Mouse (Mus musculus) layer of hippocampus, postnatal 10 days (tissue): ENCODE data around the gene Mical2. TPM values are rescaled to one million over a fixed set of nuclear protein-coding genes. Genes with fewer than 3 reads are reported as not detected.

Experiments
- DNase-seq, 2 experiments: peaks; one replicate each; pipeline ENCODE4 v3.0.0; 2021; ENCODE audit warnings: low spot score in 2 of 2
- long read RNA-seq: library from polyadenylated mRNA; stranded (forward); transcript quantifications from one replicate; pipeline ENCODE4 v2.0.0, GENCODE M21; 2023
- total RNA-seq, 2 experiments: library from RNA; stranded (reverse); gene quantifications; 2 replicates each; pipeline ENCODE4 v1.2.3; 2021

Mical2 gene
- 100 to 1,000 TPM; 406 to 434 TPM for total RNA-seq
- long read RNA-seq, partial matches to known transcripts, result 18 of 70 reads
- long read RNA-seq, other reads (novel, unspliced or antisense), result 52 of 70 reads

DNA sequence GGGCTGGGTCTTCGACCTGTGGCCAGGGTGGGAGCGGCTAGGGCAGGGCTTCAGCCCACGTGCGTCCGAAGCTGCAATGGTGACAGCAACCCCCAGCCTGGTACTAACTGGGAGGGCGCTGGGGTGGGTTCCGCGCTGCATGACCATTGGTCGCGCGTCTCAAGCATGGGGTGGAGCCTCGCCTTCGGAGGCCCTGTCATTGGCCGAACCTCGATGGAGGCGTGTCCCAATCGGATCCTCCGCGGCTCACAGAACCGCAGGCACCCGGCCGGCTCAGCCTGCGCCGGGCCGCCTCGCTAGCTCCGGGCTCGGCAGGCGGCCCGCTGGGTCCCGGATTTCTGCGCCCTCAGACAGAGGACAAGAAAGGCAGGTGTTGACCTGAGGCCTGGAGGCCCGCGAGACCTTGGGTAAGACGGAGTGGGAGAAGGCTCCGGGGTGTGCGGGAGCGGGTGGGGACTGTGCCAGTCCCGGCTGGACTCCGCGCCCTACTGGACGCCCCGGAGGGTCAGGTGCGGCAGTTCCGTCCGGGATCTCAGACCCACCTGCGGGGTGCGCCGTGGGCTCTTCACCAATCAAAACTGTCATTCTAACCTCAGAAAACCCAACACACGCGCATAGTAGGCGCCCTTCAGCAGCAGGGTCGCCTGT is at the start of gene Mical2:
Gene Mical2 (plus strand): TSS at position 242 of the 648 bp plus-strand sequence.
- DNase-seq, result peak; percentile 84 to 89

DNA sequence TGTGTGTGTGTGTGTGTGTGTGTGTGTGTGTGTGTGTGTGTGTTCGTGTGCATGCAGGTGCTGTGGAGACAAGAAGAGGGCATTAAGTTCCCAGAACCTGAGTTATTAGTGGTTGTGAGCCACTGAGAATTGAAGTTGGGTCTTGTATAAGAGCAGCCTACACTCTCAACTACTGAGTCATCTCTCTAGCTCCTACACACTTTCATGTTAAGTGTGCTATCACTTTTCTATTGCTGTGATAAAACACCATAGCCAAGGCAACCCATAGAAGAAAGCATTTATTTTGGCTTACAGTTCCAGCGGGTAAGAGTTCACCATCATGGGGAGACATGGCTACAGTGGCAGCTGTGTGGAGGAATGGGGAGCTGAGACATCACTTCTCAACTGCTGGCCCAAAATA is 49.0 kb upstream of the Mical2 start:
- DNase-seq, result no peak

DNA sequence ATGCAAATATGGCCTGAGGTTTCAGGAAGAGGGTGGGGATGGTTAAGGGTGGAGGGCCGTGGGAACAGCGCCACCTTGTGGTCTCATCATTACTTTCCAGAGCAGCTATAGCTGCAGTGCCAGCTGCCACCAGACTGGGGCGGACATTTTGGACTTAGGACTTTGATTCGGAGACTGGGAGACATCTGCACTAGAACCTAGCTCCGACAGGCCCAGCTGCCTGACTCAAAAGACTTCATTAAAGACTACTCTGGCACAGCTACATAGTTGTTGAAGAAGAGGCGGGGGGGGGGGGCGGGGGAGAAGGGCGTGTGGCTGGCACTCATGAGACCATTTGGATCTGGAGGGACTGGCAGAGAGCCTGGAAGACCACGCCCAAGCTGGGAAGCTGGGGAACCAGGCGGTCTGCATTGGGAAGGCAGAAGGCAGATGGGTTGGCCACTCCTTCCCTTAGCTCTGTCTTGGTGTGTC is 45.4 kb upstream of the Mical2 start:
- DNase-seq, result peak; percentile 89 to 91

DNA sequence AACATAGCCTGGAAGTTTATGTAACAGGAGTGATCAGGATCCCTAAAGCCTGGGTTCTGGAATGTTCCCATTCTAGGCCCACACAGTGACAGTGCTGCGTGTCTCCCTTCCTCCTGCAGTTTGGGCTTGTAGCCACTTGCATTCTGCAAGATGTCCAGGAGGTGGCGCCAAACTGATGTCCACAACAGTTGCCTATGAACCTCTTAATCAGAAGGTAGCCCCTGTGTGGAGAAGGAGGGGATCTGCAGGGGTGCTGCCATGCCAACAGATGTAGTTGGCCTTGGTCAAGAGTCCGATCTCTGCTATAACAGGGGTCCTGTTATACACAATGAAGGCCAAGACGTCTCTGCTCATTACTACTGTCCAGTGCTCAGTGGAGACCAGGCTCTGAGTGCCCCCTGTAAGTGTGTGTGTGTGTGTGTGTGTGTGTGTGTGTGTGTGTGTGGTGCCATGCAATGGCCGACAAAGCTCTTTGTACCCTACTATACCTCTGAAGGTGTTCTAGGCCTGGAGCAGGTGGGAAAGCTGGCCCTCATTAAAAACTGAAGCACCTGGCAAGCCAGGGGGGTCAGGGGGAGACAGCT is 42.3 kb upstream of the Mical2 start:
- peak; percentile 96 to 98 for DNase-seq

DNA sequence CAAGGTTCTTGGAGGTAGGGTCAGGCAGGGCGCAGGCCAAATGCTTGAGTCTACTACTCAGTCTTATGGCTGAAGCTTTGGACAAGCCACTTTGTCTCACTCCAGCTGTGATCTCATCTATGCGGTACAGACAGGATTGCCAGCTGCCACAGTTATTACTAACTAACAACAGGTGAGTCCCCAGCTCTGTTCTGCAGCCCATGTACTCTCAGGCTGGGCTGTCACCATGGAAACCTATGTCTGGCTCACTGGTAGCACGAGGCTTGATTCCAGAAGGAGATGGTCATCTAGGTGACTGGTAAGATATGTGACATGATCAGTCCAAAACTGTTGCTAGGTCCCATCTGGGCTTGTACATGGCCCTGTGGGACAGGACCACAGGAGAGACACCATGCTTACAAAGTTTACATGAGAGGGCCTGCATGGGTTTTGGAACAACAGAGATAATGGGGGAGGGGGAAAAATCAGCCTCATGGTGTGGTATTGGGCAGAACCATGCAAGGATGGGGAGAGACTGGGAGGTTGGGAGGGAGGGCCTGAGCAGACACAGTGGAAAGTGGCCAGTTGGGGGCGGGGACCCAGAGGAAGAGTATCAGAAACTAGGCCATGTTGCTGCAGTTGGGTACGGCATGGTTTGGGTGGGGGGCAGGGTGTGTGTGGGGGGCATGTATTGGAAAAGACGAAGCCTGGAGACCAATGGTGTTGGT is 41.0 kb upstream of the Mical2 start:
- DNase-seq, result no peak

DNA sequence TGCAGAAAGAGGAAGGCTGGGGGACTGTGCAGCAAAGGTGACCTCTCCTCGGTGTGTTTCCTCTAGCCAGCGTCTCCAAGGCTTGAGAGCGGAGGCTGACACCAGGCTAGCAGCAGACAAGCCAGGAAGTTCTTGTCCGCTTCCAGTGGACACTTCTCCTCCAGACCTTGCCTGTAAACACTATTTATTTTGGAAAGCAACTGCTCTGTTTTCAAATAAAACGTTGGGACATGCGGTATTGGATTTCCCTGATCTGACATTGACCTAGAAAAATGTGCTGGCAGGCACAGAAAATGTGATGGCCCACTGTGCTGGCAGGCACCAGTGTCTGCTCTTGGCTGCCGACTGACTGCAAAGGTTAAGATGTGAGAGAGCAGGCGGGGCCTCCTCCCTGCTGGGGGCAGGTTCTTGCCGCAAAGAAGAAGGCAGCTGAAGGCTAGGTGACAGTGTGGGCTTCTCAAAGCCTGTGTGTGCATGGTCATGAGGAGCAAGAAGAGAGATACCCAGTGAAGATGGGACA is 40.4 kb upstream of the Mical2 start:
- DNase-seq, result no peak

DNA sequence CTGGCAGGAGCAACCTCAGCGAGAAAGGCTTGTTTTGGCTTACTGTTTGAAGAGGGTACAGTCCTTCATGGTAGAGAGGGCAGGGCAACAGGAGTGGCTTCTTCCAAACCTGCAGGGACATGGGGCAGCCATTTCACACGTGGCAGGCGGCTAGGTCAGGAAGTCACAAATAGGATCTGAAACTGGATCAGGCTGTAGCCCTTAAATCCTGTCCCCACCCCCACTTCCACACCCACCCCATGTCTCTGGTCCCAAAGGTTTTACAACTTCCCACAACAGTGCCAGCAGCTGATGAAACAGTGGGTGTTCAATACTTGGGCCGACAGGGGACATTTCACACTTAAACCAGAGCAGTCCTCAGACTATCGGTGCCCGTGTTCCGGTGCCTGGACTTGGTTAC is 38.8 kb upstream of the Mical2 start:
- no peak for DNase-seq

DNA sequence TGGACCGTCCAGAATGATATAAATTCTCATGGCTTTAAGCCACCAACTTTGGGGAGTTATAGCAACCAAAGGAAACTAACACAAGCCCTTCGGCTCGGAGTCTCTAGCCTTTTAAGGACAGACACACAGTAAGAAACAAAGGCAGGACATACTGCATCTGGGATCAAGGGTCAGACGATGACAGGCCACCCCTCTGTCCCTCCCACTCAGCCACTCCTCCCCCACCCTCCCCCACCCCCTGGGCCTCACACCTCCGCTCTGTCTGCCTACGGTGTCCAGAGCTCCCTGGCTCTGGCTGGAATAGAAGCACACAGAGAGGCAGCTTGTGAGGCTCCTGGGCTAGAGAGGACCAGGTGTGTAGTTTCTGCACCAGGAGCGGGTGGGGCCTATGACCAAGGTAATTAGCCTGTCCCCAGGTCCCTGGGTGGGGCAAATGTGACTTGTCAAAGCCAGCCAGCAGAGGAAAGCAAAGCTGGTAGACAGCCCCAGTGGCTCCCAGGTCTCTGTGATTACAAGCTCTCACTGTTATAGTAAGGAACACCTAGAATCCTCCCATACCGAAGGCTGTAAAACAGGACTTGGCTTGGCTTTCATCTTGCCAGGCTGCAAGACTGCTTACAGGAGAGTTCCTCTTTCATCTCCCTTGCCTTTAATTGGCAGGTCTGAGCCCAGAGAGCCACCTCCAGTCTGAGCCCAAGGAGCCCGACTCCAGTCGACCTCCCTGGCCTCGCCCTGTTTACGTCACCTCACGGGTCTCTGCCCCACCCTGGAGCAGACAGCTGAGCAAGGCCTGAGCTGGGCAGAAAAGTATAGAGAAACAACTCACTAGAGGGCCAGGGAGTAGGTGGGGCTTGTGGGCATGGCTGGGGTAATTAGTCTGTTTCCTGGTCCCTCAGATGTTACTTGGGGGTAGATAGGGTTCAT is 37.9 kb upstream of the Mical2 start:
- DNase-seq, result no peak

DNA sequence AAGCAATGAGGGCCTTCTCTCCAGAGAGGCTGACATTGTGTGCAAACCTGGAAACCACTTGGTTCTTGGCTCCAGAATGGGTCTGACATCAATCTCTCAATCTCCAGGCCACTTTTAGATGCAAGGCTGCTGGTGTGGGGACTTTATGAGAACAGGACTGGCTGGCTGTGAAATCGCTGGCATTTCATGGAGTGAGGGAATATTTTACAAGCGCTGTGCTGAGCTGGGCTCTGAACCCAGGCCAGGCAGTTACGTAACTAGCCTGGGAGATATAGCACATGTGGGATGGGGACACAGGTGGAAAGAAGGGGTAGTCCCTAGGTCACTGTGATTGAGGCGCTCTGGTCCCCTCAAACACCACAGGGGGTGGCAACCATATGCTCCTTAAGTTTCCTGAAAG is 33.4 kb upstream of the Mical2 start:
- DNase-seq, result no peak

DNA sequence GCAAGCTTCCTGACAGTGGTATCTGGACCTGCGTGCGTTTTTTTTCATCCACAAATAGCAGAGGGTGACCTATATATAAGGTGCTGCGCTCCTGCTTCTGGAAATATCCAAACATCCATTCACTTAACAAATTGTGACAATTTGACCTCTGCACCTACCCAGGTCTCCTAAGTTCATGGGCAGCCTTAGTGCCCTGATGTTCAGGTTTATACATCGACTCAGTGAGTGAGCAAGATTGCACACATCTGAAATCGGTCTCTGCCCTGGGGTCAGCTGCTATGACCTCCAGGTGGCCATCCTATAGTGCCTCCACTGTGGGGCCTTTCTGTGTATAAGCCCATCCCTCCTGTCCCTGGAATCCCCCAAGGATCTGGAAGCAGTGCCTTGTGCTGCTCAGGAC is 32.9 kb upstream of the Mical2 start:
- no peak for DNase-seq

DNA sequence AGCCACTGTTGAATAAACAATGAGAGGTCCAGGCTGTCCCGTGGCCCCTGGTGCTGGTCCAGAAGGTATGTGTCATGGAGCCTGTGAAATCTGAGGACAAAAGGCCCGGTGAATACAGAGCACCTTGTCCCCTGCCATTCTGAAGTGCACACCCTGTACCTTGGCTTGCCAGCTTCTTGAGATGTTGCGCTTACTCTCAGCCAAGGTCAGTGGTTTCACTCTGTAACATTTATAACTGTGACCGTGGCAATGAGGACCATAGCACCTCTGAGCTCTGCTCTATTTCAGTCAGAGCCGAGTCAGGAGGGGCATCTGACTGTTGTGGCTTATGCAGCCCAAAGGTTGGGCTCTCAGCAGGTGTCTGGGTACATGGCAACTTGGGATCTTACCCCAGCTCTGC is 31.4 kb upstream of the Mical2 start:
- DNase-seq, result no peak

DNA sequence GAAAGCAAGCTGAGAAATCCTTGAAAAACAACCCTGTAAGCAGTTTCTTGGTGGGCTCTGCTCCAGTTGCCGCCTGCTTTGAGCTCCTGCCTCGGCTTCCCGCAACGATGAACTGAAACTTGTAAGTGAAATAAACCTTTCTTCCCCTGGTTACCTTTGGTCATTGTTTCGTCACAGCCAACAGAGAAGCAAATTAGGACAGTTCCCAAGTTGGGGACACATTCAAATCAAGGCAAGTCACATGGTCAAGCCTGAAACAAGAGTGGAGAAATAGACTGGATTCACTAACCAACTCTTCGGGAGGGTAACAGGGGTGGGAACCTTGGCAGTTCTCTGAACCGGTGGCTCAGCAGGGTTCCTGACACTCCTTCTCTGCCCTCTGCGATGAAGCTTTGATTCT is 28.2 kb upstream of the Mical2 start:
- DNase-seq, result no peak

DNA sequence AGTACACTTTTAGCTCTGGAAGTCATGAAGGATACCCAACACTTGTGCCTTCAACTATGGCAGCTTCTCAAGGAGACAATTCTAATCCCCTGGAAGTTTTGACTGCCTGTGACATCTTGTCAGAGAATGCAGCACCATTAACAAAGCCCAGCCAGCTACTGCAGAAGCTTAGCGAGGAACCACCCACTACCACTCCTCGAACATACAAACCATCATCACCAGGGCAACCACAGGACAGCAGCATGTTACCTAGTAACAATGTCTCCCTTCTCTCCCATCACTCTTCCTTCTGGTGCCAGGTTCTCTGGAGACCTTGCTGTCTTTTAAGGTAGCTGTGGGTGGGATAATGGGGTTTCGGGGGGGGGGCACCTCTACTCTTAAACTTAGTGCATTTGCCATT is 26.3 kb upstream of the Mical2 start:
- no peak for DNase-seq

DNA sequence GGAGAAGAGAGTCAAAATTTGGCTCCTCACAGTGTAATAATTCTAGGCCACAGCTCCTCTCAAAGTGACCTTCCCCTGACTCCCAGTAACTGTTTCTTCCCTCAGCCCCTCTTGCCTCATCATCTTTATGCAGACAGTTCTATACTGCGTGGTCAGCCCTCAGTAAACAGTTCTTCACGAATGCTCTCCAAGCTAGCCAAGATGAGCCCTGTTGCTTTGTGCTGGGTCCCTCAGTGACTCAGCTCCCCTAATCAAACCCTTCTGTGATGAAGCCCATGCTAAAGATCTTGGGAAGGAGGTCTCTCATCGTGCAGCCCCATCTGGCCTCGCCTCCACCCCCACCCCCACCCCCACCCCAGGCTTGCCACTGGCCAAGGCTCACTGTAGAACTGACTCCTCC is 24.9 kb upstream of the Mical2 start:
- no peak for DNase-seq

DNA sequence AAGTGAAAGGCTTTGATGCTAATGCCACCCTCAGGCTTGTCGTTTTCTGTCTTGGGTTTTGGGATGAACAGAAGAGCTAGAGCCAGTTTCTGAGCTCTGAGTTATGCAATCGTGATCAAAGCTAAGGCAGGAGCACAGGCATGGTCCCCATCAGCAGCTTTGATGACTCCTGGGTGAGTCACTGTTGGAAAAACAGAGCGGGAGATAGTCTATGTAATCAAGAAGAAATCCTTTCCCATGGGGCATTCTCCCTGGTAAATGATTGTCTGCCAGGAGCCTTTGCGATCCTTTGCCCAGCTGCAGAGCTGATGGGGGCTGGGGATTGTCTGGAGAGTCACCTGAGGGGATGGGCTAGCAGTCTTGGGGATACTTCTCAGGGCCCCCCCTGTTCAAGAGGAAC is 23.5 kb upstream of the Mical2 start:
- DNase-seq, result no peak

DNA sequence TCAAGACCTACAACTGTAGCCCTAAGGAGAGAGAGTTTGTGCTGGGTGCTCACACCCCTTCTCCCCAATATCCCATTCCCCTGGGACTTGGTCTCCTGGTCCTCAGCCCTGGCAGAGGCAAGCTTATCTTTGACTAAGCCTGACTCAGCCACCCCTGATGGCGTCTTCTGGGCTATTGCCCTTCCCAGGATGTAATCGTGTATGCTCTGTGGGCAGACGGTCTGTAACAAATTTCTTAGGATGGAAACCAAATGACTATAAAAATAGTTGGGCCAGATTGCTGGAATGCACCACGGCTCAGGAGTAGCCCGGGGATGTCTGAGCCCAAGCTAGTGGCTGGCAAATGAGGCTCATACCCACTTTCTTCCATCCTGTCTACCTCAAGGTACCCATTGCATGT is 22.8 kb upstream of the Mical2 start:
- DNase-seq, result no peak

DNA sequence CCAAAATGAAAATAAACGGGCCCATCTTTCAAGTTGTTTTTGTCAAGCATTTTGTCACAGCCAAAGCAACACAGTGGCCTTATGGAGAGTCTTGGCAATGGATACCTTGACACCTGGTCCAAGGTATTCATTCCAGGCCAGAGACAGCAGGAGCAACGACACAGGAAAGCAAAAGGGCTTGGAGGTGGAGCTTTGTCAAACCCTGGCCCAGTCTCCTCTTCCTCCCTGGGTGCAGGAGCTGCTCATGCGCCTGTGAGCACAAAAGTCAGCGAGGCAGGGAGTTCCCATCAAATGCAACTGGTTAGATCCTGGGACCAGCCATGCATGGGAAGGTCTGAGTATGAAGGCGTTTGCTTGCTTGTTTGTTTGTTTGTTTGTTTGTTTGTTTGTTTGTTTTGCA is 21.7 kb upstream of the Mical2 start:
- no peak for DNase-seq

DNA sequence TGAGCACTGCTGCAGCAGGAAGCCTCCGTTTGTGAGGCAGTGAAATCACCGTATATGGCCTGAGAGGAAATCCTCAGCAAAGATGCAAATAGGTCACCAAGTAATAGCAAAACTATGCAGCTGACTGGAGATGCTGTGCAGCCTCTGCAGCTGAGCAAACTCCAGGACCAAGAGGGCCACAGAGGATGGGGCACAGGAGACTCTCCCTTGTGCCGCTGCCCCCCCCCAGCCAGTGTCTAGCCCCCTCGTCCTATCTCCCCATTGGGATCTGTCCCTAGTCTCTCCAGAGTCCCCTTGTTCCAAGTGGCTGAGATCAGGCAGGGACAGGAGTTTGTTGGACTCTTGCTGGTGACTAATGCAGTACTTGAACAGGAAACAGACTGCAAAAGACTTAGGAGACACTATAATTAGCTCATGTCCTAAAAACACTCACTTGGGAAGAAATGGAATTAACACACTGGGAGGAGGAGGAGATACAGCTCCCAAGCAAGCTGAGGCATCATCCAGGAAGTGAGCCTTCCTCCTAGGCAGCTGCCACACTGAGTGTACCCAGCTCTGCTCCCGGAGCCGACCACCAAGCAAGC is 21.2 kb upstream of the Mical2 start:
- DNase-seq, result no peak

DNA sequence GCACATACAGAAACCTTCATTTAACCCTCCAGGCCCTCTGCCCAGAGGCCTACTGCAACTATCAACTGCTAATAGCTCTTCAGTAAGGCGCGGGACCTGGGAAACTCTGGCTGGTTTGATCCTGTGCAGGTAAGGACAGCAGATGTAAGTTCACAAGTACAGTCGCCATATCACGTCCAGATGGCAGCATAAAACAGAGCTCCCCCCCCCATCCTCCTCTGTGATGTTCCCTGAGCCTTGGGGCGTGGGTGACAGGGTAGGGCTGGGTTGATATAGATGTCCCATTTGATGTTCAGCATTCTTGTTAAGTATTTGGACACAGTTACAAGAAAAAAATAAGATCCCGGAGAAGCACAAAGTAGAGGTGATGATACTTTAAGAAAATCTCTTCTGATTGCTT is 20.1 kb upstream of the Mical2 start:
- no peak for DNase-seq

DNA sequence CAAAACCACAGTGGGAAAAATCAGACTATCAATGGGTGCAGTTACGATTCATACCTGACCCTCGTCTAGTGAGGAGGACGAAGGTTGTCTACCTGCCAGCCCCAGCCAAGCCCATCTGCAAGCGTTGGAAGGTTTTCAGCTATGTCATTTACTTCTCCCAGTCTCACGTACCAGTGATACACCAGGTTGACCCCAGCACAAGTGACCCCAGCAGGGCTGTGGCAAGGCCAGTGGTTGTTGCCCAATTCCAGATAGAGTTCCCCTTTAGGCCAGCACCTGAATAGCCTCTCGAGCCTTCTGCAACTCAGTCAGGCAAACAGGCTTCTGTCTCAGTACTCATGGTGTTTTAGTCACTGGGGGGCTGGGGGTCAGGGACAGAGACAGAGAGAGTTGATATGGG is 17.9 kb upstream of the Mical2 start:
- no peak for DNase-seq
